Mouse (Mus musculus): ENCODE data around the gene Pmvk.

DNA sequence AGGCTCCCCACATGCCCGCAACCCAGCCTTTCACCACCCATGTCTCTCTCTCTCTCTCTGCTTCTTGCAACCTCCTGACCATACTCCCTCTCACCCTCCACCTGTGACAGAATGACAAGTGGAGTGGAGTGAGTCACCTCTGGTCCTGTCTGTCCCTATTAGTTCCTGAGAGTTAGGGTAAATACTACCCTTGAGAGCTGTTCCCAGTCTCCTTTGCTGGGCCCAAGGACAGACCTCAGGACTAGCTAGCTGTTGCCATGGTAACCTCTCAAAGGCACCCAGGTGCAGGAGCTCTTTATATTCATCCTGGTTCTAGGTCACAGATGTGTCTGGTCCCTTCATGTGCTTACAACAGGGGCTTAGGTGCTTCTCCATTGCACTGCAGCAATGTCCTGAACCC, 2.4 kb upstream of the Pmvk start:
- TF ChIP-seq CTCF (IDR thresholded peaks at IDR 0.05; ENCODE audit: extremely low read depth, insufficient read depth, low read length) (no peak), POLR2A (IDR thresholded peaks at IDR 0.05; ENCODE audit: extremely low read depth, insufficient read depth, low read length) (no peak)
